In the genomic region with DNA sequence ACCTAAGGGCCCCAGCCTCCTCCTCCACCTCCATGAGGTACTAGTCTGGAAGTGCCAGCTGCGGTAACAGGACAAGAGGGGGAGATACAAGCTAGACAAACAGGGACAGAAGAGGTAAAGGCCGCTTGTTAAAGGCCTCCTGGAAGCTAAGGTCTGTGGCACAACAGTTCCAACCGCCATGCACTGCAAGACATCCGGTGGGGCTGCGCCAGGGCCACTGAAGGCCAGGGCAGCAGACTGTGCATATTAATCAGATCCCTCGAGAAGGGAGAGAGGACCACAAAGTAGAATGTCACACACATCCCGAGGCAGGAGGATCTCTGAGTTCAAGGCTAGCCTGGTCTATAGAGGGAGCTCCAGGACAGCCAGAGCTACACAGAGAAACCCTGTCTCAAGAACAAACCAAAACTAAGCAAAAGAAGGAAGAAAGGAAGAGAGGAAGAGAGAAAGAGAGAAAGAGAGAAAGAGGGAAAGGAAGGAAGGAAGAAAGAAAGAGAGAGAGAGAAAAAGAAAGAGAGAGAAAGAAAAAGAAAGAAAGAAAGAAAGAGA, we compare ENCODE assay signal across 24 mouse cellular contexts. TPM values are rescaled to one million over a fixed set of nuclear protein-coding genes. Genes with fewer than 3 reads are reported as not detected.
A peak's percentile ranks its signal among the peaks of the same experiment; 100 is the strongest.
DNase-seq lines count a peak whose midpoint lies in the region; ATAC-seq and TF ChIP-seq lines count a peak whose summit lies in the region.
"Had no signal": no experiment of that assay in that cellular context is flagged by ENCODE, and none has a peak within 500 bp of the region (broad histone marks: within the 10 kb centered on the region; RNA-seq: fewer than 3 reads in every experiment).

No protein-coding gene starts in this region.

- H3K27me3 ChIP-seq in hindbrain, embryonic 10.5 days (ENCODE audit: insufficient read depth, poor library complexity, severe bottlenecking): peaks cover 26% of the 10 kb centered on the region
- H3K27me3 ChIP-seq in hindbrain, embryonic 12.5 days: peaks cover 31% of the 10 kb centered on the region
- H3K27me3 ChIP-seq in limb, embryonic 10.5 days (ENCODE audit: low read depth, poor library complexity, severe bottlenecking): peaks cover 32% of the 10 kb centered on the region

- H3K36me3 ChIP-seq in hindbrain, embryonic 10.5 days: no peaks in the 10 kb centered on the region
- no peaks in the 10 kb centered on the region for H3K36me3 ChIP-seq in hindbrain, embryonic 12.5 days
- no peaks in the 10 kb centered on the region for H3K36me3 ChIP-seq in limb, embryonic 10.5 days
- H3K36me3 ChIP-seq: embryonic facial prominence, embryonic 13.5 days; heart, embryonic 10.5 days; midbrain, embryonic 10.5 days; neural tube, embryonic 13.5 days had no signal

- TF ChIP-seq CTCF in bone marrow, adult 2 months (IDR thresholded peaks at IDR 0.05; ENCODE audit: control insufficient read depth, insufficient read depth, low read length): no peak

- TF ChIP-seq POLR2A in bone marrow, adult 2 months (IDR thresholded peaks at IDR 0.05; ENCODE audit: borderline replicate concordance, control insufficient read depth, low read depth, low read length): no peak

- WGBS in hindbrain, embryonic 10.5 days: 56% methylated on average over 7 of the region's 7 CpGs
- 60% methylated on average over 7 of the region's 7 CpGs for WGBS in hindbrain, embryonic 12.5 days
- WGBS in bone marrow, adult 2 months: 25% methylated on average over 7 of the region's 7 CpGs
- WGBS in limb, embryonic 10.5 days: 63% methylated on average over 7 of the region's 7 CpGs

- H3K27ac ChIP-seq in hindbrain, embryonic 10.5 days: peak overlapping the region; percentile 5; the same call in 1 of the 2 replicates
- no peak overlapping the region for H3K27ac ChIP-seq in hindbrain, embryonic 12.5 days
- H3K27ac ChIP-seq in bone marrow, adult 2 months (ENCODE audit: control insufficient read depth, insufficient read depth, low read depth, low read length, poor library complexity): peak overlapping the region; percentile 31; the same call in 1 of the 2 replicates
- H3K27ac ChIP-seq in limb, embryonic 10.5 days: 0 out of 2 replicates have a peak overlapping the region, but pooled peaks have one; percentile 7
- H3K27ac ChIP-seq: embryonic facial prominence, embryonic 13.5 days; heart, embryonic 10.5 days; liver, embryonic 14.5 days; midbrain, embryonic 10.5 days; neural tube, embryonic 13.5 days had no signal

- no peak overlapping the region for H3K4me2 ChIP-seq in hindbrain, embryonic 12.5 days (replicated peaks)
- H3K4me2 ChIP-seq: embryonic facial prominence, embryonic 13.5 days; neural tube, embryonic 13.5 days had no signal

- no peaks in the 10 kb centered on the region for H3K9me3 ChIP-seq in hindbrain, embryonic 10.5 days
- H3K9me3 ChIP-seq in hindbrain, embryonic 12.5 days (replicated peaks): no peaks in the 10 kb centered on the region
- no peaks in the 10 kb centered on the region for H3K9me3 ChIP-seq in limb, embryonic 10.5 days (replicated peaks)
- H3K9me3 ChIP-seq: embryonic facial prominence, embryonic 13.5 days; heart, embryonic 10.5 days; midbrain, embryonic 10.5 days; neural tube, embryonic 13.5 days had no signal

- H3K4me1 ChIP-seq in hindbrain, embryonic 10.5 days (replicated peaks): peaks cover 15% of the 10 kb centered on the region
- peaks cover 9% of the 10 kb centered on the region for H3K4me1 ChIP-seq in hindbrain, embryonic 12.5 days
- no peaks in the 10 kb centered on the region; the same call in 1 of the 2 replicates for H3K4me1 ChIP-seq in bone marrow, adult 2 months (ENCODE audit: control insufficient read depth, insufficient read depth, low read length)
- peaks cover 18% of the 10 kb centered on the region for H3K4me1 ChIP-seq in limb, embryonic 10.5 days

- ATAC-seq in hindbrain, embryonic 12.5 days (ENCODE audit: low FRiP score): no peak
- ATAC-seq: forebrain, embryonic 16.5 days; midbrain, embryonic 16.5 days had no signal

- H3K4me3 ChIP-seq in hindbrain, embryonic 10.5 days: no peak overlapping the region
- H3K4me3 ChIP-seq in hindbrain, embryonic 12.5 days: no peak overlapping the region
- no peak overlapping the region for H3K4me3 ChIP-seq in bone marrow, adult 2 months (replicated peaks; ENCODE audit: control insufficient read depth, low read depth, low read length)
- no peak overlapping the region for H3K4me3 ChIP-seq in limb, embryonic 10.5 days
- H3K4me3 ChIP-seq: embryonic facial prominence, embryonic 13.5 days; heart, embryonic 10.5 days; midbrain, embryonic 10.5 days; myocyte; neural tube, embryonic 13.5 days had no signal

- no peak for DNase-seq in hindbrain, embryonic 10.5 days (ENCODE audit: low spot score)
- peak; percentile 46 for DNase-seq in 416B (ENCODE audit: low read depth)
- DNase-seq in limb, embryonic 10.5 days (ENCODE audit: low spot score): no peak
- no peak for DNase-seq in cerebellum, adult 9-10 months
- no peak for DNase-seq in embryo, embryonic 10 days (ENCODE audit: low spot score)
- DNase-seq: cerebellum, adult 11 months; cerebellum, postnatal 14 days; embryo, embryonic 11 days; gastrocnemius, postnatal 25 days; layer of hippocampus, adult 9-11 months; retina, postnatal 1 day; right cerebral cortex, postnatal 25 days; thymus, postnatal 36 days had no signal

- H3K9ac ChIP-seq in hindbrain, embryonic 12.5 days: no peak overlapping the region
- H3K9ac ChIP-seq: embryonic facial prominence, embryonic 13.5 days; liver, embryonic 14.5 days; neural tube, embryonic 13.5 days had no signal

RNA-seq across cellular contexts. Expression of a gene that starts 33.1 kb away (rescaled TPM):
- 7.1 and 8.6 TPM in 2 replicates for polyA plus RNA-seq in hindbrain, embryonic 10.5 days (2016; fragmentation: Nextera tagmentation; extraction: Ambion mirVana)
- 10.1 and 10.7 TPM in 2 replicates for polyA plus RNA-seq in hindbrain, embryonic 12.5 days (2016; fragmentation: Nextera tagmentation; extraction: Ambion mirVana)
- not detected in 2 replicates for polyA plus RNA-seq in bone marrow, adult 2 months (2011; ENCODE audit: insufficient read depth, insufficient read length, low replicate concordance, missing spikeins)
- polyA plus RNA-seq in limb, embryonic 10.5 days (2016; fragmentation: Nextera tagmentation; extraction: Ambion mirVana): 4.3 and 4.5 TPM in 2 replicates

RNA-seq across cellular contexts. Expression of a gene that starts 43.8 kb away (rescaled TPM):
- polyA plus RNA-seq in hindbrain, embryonic 10.5 days (2016; fragmentation: Nextera tagmentation; extraction: Ambion mirVana): 4.6 and 9.8 TPM in 2 replicates
- 16.4 and 16.7 TPM in 2 replicates for polyA plus RNA-seq in hindbrain, embryonic 12.5 days (2016; fragmentation: Nextera tagmentation; extraction: Ambion mirVana)
- not detected in 2 replicates for polyA plus RNA-seq in bone marrow, adult 2 months (2011; ENCODE audit: insufficient read depth, insufficient read length, low replicate concordance, missing spikeins)
- polyA plus RNA-seq in limb, embryonic 10.5 days (2016; fragmentation: Nextera tagmentation; extraction: Ambion mirVana): 0.11 and 0.18 TPM in 2 replicates
- polyA plus RNA-seq: heart, postnatal 0 days; liver, embryonic 14.5 days had no signal

RNA-seq across cellular contexts. Expression of a gene that starts 51.8 kb away (rescaled TPM):
- polyA plus RNA-seq in hindbrain, embryonic 10.5 days (2016; fragmentation: Nextera tagmentation; extraction: Ambion mirVana): 9.8 and 11.8 TPM in 2 replicates
- polyA plus RNA-seq in hindbrain, embryonic 12.5 days (2016; fragmentation: Nextera tagmentation; extraction: Ambion mirVana): 11.8 and 15.8 TPM in 2 replicates
- polyA plus RNA-seq in bone marrow, adult 2 months (2011; ENCODE audit: insufficient read depth, insufficient read length, low replicate concordance, missing spikeins): 6.3 and 17.9 TPM in 2 replicates
- polyA plus RNA-seq in limb, embryonic 10.5 days (2016; fragmentation: Nextera tagmentation; extraction: Ambion mirVana): 4.5 and 9.8 TPM in 2 replicates

RNA-seq across cellular contexts. Expression of a gene that starts 55.6 kb away (rescaled TPM):
- polyA plus RNA-seq in hindbrain, embryonic 10.5 days (2016; fragmentation: Nextera tagmentation; extraction: Ambion mirVana): 16.9 and 26.7 TPM in 2 replicates
- 33.8 and 37.0 TPM in 2 replicates for polyA plus RNA-seq in hindbrain, embryonic 12.5 days (2016; fragmentation: Nextera tagmentation; extraction: Ambion mirVana)
- polyA plus RNA-seq in bone marrow, adult 2 months (2011; ENCODE audit: insufficient read depth, insufficient read length, low replicate concordance, missing spikeins): 3.7 and 3.9 TPM in 2 replicates
- 10.9 and 14.7 TPM in 2 replicates for polyA plus RNA-seq in limb, embryonic 10.5 days (2016; fragmentation: Nextera tagmentation; extraction: Ambion mirVana)
